Mouse (Mus musculus): ENCODE measurements around the gene Ppp1r10. TPM values are rescaled to one million over a fixed set of nuclear protein-coding genes. Genes with fewer than 3 reads are reported as not detected.

Ppp1r10 gene
- polyA plus RNA-seq, 1 experiment from 2014 or later = 58.8 TPM

GRCm38 (mm10) chr17:35879245-35880057 is 36.8 kb upstream of the Ppp1r10 start, which contains the start of gene Dhx16:
Gene Dhx16 (plus strand): TSS chr17:35879819.
- H3K36me3 ChIP-seq = peaks cover 60% of the 10 kb centered on the region
- WGBS = 6% methylated on average over 66 of the region's 66 CpGs

GRCm38 (mm10) chr17:35882924-35883323 is 33.3 kb upstream of the Ppp1r10 start:
- no peak for DNase-seq (ENCODE audit: low spot score)
- Histone ChIP-seq H3K27ac (replicated peaks) (no peak overlapping the region), H3K27me3 (ENCODE audit: low read depth, poor library complexity, severe bottlenecking) (no peaks in the 10 kb centered on the region), H3K4me1 (peaks cover 15% of the 10 kb centered on the region), H3K9me3 (replicated peaks) (no peaks in the 10 kb centered on the region), H3K4me3 (peak overlapping the region; percentile 21; the same call in 1 of the 2 replicates), H3K36me3 (peaks cover 68% of the 10 kb centered on the region)
- 94% methylated on average over 17 of the region's 17 CpGs for WGBS

More at GRCm38 (mm10) chr17:35879245-35880057, 36.8 kb upstream of the Ppp1r10 start, which contains the start of gene Dhx16:
- H3K27me3 ChIP-seq (ENCODE audit: low read depth, poor library complexity, severe bottlenecking) = no peaks in the 10 kb centered on the region
- H3K9me3 ChIP-seq (replicated peaks) = no peaks in the 10 kb centered on the region
- H3K27ac ChIP-seq (replicated peaks) = peak within 1 kb of the TSS; percentile 86
- peaks cover 15% of the 10 kb centered on the region for H3K4me1 ChIP-seq
- peak within 1 kb of the TSS; percentile 99 for H3K4me3 ChIP-seq
- peak; percentile 96 for DNase-seq (ENCODE audit: low spot score)

- DNase-seq (ENCODE audit: low spot score) = no peak
- no peak overlapping the region for H3K27ac ChIP-seq (replicated peaks)
- peaks cover 76% of the 10 kb centered on the region for H3K36me3 ChIP-seq
- H3K4me1 ChIP-seq = peaks cover 15% of the 10 kb centered on the region
- no peak overlapping the region for H3K4me3 ChIP-seq
- WGBS = 95% methylated on average over 14 of the region's 14 CpGs
- no peaks in the 10 kb centered on the region for H3K27me3 ChIP-seq (ENCODE audit: low read depth, poor library complexity, severe bottlenecking)
- H3K9me3 ChIP-seq (replicated peaks) = no peaks in the 10 kb centered on the region
Observed at GRCm38 (mm10) chr17:35883777-35884176, 32.5 kb upstream of the Ppp1r10 start.

GRCm38 (mm10) chr17:35887725-35888124 is 28.5 kb upstream of the Ppp1r10 start:
- Histone ChIP-seq H3K4me3 (no peak overlapping the region), H3K27ac (replicated peaks) (no peak overlapping the region), H3K4me1 (no peaks in the 10 kb centered on the region), H3K27me3 (ENCODE audit: low read depth, poor library complexity, severe bottlenecking) (no peaks in the 10 kb centered on the region), H3K36me3 (peaks cover 100% of the 10 kb centered on the region), H3K9me3 (replicated peaks) (no peaks in the 10 kb centered on the region)
- no peak for DNase-seq (ENCODE audit: low spot score)
- WGBS = 94% methylated on average over 11 of the region's 17 CpGs

DNA sequence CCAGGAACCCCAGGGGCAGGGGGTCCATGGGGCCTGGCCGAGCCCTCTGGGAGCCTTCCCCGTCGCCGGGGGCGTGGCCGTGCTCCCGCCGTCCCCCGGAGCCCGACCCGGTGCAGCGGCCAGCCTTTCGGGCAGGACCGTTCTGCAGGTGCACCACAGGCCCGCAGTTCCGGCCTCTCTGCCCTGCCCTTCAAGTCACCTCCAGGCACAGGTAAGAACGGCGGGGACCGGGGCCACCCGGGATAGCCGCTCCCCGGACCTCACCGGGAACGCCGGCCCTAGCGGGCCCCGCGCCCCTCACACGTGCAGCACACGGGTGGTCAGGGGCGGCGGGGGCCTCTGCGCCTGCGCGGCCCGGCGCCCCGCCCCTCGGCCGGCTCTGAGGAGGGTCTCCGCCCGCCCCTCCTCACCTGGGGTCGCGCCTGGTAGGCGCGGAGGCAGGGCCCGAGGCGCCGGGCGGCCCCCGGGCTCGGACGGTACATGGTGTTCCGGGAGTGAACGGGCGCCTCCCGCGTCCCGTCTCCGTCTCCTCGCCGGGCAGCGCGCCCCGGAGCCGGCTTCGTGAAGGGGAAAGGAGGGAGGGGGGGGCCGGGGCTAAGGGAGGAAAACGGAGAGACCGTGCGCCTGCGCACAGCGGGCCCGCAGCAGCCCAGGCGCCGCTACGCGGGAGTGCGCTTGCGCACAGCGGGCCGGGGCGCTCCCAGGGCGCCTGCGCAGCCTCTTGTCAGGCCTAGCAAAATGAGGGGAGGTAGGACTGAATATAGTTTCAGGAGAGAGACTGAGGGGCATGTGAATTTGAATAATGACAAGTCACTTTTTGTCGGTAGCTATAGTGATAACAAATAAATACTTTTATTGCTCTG is 19.2 kb upstream of the Ppp1r10 start, which contains the start of gene 2310061I04Rik:
TSS of gene 2310061I04Rik (minus strand) at position 651 of the 863 bp plus-strand sequence.
- Histone ChIP-seq H3K27ac (replicated peaks) (peak within 1 kb of the TSS; percentile 98), H3K36me3 (peaks cover 79% of the 10 kb centered on the region), H3K27me3 (ENCODE audit: low read depth, poor library complexity, severe bottlenecking) (no peaks in the 10 kb centered on the region), H3K9me3 (replicated peaks) (no peaks in the 10 kb centered on the region), H3K4me1 (peaks cover 28% of the 10 kb centered on the region), H3K4me3 (peak within 1 kb of the TSS; percentile 83)
- under 1% methylated on average over 86 of the region's 86 CpGs for WGBS
- peak; percentile 92 for DNase-seq (ENCODE audit: low spot score)

GRCm38 (mm10) chr17:35897644-35898573 is 18.3 kb upstream of the Ppp1r10 start:
- H3K4me3 ChIP-seq = peak overlapping the region; percentile 83
- H3K27ac ChIP-seq (replicated peaks) = peak overlapping the region; percentile 98
- H3K4me1 ChIP-seq = peaks cover 28% of the 10 kb centered on the region
- no peak for DNase-seq (ENCODE audit: low spot score)
- WGBS = 49% methylated on average over 23 of the region's 23 CpGs
- no peaks in the 10 kb centered on the region for H3K27me3 ChIP-seq (ENCODE audit: low read depth, poor library complexity, severe bottlenecking)
- H3K9me3 ChIP-seq (replicated peaks) = no peaks in the 10 kb centered on the region
- H3K36me3 ChIP-seq = peaks cover 79% of the 10 kb centered on the region

DNA sequence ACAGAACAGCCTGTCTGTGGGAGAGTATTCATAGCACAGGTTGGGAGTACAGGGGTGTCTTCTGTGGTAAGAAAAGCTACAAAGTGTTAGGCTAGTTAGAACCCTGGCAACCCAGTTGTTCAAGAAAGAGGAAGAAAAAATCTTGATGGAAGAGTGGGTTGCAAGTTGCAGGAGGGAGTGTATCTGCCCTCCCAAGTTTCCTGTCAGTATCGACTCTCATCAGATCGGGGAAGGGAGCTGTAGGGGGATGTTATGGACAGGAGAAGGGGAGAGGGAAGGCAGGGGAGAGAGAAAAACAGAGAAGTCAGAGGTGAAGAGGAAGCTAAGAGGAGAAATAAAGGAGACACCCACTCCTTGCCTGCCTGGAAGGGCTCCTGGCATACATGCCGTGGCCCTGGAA is 15.6 kb upstream of the Ppp1r10 start:
- Histone ChIP-seq H3K9me3 (replicated peaks) (no peaks in the 10 kb centered on the region), H3K27ac (replicated peaks) (no peak overlapping the region), H3K36me3 (peaks cover 81% of the 10 kb centered on the region), H3K4me3 (no peak overlapping the region), H3K27me3 (ENCODE audit: low read depth, poor library complexity, severe bottlenecking) (no peaks in the 10 kb centered on the region), H3K4me1 (peaks cover 25% of the 10 kb centered on the region)
- WGBS = 95% methylated on average over 3 of the region's 3 CpGs
- no peak for DNase-seq (ENCODE audit: low spot score)

DNA sequence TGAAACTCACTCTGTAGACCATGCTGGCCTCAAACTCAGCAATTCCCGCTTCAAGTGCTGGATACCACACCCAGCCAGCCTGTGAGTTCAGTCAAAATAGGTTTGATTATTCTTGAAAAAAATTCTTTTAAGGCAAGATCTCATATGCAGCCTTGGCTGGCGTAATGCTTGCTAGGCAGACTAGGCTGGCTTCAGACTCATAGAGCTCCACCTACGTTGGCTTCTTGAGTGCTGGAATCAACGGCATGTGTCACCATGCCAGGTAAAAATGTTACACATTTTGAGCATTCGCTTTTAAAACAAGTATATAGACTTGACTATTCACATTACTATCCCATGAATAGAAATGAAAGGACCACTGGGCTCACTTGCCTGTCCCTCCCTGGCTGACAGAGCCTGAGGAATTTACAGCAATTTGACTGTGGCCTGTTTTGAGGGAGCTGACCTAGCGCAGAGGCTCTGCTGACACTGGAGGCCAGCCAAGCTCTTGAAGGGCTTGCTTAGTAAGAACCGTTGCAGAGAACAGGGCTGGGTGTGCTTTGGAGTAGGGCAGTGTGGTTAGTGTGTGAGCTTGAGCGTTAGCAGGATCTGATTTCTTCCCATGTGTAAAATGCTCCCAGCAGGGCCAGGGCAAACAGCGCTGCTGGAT is 12.8 kb upstream of the Ppp1r10 start:
- 96% methylated on average over 9 of the region's 9 CpGs for WGBS
- no peak for DNase-seq (ENCODE audit: low spot score)
- Histone ChIP-seq H3K4me3 (no peak overlapping the region), H3K27ac (replicated peaks) (no peak overlapping the region), H3K9me3 (replicated peaks) (no peaks in the 10 kb centered on the region), H3K27me3 (ENCODE audit: low read depth, poor library complexity, severe bottlenecking) (no peaks in the 10 kb centered on the region), H3K36me3 (peaks cover 97% of the 10 kb centered on the region), H3K4me1 (peaks cover 7% of the 10 kb centered on the region)

- H3K27ac ChIP-seq (replicated peaks) = no peak overlapping the region
- no peaks in the 10 kb centered on the region for H3K27me3 ChIP-seq (ENCODE audit: low read depth, poor library complexity, severe bottlenecking)
- H3K4me1 ChIP-seq = peaks cover 12% of the 10 kb centered on the region
- WGBS = 97% methylated on average over 4 of the region's 4 CpGs
- H3K4me3 ChIP-seq = no peak overlapping the region
- no peak for DNase-seq (ENCODE audit: low spot score)
- H3K36me3 ChIP-seq = peaks cover 99% of the 10 kb centered on the region
- H3K9me3 ChIP-seq (replicated peaks) = no peaks in the 10 kb centered on the region
Observed at GRCm38 (mm10) chr17:35903992-35904355, 12.3 kb upstream of the Ppp1r10 start.

DNA sequence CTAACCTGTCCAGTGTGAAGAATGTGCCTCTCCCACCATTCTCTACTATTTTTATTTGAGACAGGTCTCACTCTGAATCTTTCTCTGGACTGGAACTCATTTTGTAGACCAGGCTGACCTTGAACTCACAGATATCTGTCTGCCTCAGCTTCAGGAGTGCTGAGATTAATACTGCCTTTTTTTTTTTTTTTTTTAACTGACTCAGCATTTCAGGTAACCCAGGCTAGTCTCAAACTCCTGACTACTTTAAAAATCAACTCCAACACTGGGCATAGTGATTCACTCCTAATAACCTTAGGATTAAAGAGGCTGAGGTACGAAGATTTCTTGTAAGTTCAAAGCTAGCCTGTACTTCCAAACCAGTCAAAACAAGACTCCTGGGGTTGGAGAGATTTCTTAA is 10.6 kb upstream of the Ppp1r10 start:
- no peak for DNase-seq (ENCODE audit: low spot score)
- WGBS = 96% methylated on average over 1 of the region's 1 CpGs
- Histone ChIP-seq H3K4me3 (no peak overlapping the region), H3K36me3 (peaks cover 84% of the 10 kb centered on the region), H3K4me1 (peaks cover 22% of the 10 kb centered on the region), H3K27me3 (ENCODE audit: low read depth, poor library complexity, severe bottlenecking) (no peaks in the 10 kb centered on the region), H3K27ac (replicated peaks) (no peak overlapping the region), H3K9me3 (replicated peaks) (no peaks in the 10 kb centered on the region)

DNA sequence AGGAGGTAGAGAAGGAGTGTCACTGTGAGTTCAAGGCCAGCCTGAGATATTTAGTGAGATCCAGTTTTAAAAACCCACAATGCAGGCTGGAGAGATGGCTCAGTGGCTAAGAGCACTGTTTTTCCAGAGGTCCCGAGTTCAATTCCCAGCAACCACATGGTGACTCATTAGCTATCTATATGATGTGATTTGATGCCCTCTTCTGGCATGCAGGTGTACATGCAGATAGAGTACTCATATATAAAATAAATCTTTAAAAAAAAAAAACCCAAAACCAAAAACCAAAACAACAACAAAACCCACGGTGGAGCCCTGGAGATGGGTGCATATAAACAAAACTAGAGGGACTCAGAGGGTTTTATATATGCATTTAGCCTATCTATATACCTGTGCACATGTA is 8.6 kb upstream of the Ppp1r10 start:
- Histone ChIP-seq H3K36me3 (peaks cover 84% of the 10 kb centered on the region), H3K27ac (replicated peaks) (no peak overlapping the region), H3K9me3 (replicated peaks) (no peaks in the 10 kb centered on the region), H3K4me3 (peak overlapping the region; percentile 85; the same call in 1 of the 2 replicates), H3K4me1 (peaks cover 22% of the 10 kb centered on the region), H3K27me3 (ENCODE audit: low read depth, poor library complexity, severe bottlenecking) (no peaks in the 10 kb centered on the region)
- WGBS = 87% methylated on average over 2 of the region's 2 CpGs
- no peak for DNase-seq (ENCODE audit: low spot score)

Measured in midbrain, embryonic 10.5 days (tissue).